Mouse (Mus musculus) limb, embryonic 15.5 days (tissue): ENCODE results near the gene Epb41l2. TPM values are rescaled to one million over a fixed set of nuclear protein-coding genes. Genes with fewer than 3 reads are reported as not detected.

ENCODE experiments used
- ATAC-seq: fragments of 200-750 bp; cut with Nextera tagmentation; 2 replicates; pipeline ENCODE4 v1.8.0; 2017; ENCODE audit warnings: low read depth, moderate TSS enrichment; ENCODE audit not compliant: insufficient number of reproducible peaks, low FRiP score, low TSS enrichment
- H3K27ac ChIP-seq: fragments of 300-500 bp; sonication (generic); 2 replicates; pipeline ENCODE4 v1.5.1; 2015; ENCODE audit warnings: moderate library complexity, mild to moderate bottlenecking, inconsistent platforms
- H3K27me3 ChIP-seq: fragments of 300-500 bp; sonication (generic); 2 replicates; pipeline ENCODE4 v1.6.1; 2015; ENCODE audit warnings: inconsistent platforms
- H3K36me3 ChIP-seq: fragments of 300-500 bp; sonication (generic); 2 replicates; pipeline ENCODE4 v1.6.1; 2015; ENCODE audit warnings: inconsistent platforms
- H3K4me1 ChIP-seq: fragments of 300-500 bp; sonication (generic); 2 replicates; pipeline ENCODE4 v1.6.1; 2015; ENCODE audit warnings: inconsistent platforms
- H3K4me2 ChIP-seq: fragments of 300-500 bp; sonication (generic); 2 replicates; pipeline ENCODE4 v1.6.1; 2015; ENCODE audit warnings: mild to moderate bottlenecking, inconsistent platforms
- H3K4me3 ChIP-seq: fragments of 300-500 bp; sonication (generic); 2 replicates; pipeline ENCODE4 v1.5.1; 2015; ENCODE audit warnings: mild to moderate bottlenecking, inconsistent platforms
- H3K9ac ChIP-seq: fragments of 300-500 bp; sonication (generic); 2 replicates; pipeline ENCODE4 v1.6.1; 2015; ENCODE audit warnings: inconsistent platforms
- H3K9me3 ChIP-seq: fragments of 300-500 bp; sonication (generic); 2 replicates; pipeline ENCODE4 v1.6.1; 2016; ENCODE audit warnings: inconsistent platforms
- WGBS: fragments of 180-500 bp; shearing (Covaris S2); methylation state at CpG from one replicate; pipeline ENCODE4 v1.1.7; 2015; 5-methylcytosine and 5-hydroxymethylcytosine counted together
- polyA plus RNA-seq: library from polyadenylated mRNA; unstranded; fragments of >200 nt; fragmentation: Nextera tagmentation; extraction: Ambion mirVana; gene quantifications from 2 replicates; pipeline ENCODE4 v1.2.1, GENCODE M21; 2015

Gene Epb41l2
- polyA plus RNA-seq, 1 experiment from 2014 or later = 79.7 TPM

GRCm38 (mm10) chr10:25387268-25387667 lies 27.7 kb downstream of the Epb41l2 start:
- Histone ChIP-seq H3K4me2 (no peak overlapping the region), H3K4me3 (no peak overlapping the region), H3K9ac (no peak overlapping the region), H3K27ac (no peak overlapping the region), H3K27me3 (no peaks in the 10 kb centered on the region), H3K9me3 (no peaks in the 10 kb centered on the region), H3K4me1 (peaks cover 36% of the 10 kb centered on the region), H3K36me3 (no peaks in the 10 kb centered on the region)
- ATAC-seq = no peak
- WGBS = 38% methylated on average over 4 of the region's 4 CpGs

- WGBS = 58% methylated on average over 7 of the region's 7 CpGs
- no peak overlapping the region for H3K4me2 ChIP-seq
- H3K4me1 ChIP-seq = peaks cover 14% of the 10 kb centered on the region
- H3K36me3 ChIP-seq = no peaks in the 10 kb centered on the region
- no peaks in the 10 kb centered on the region for H3K27me3 ChIP-seq
- no peak overlapping the region for H3K9ac ChIP-seq
- no peak overlapping the region for H3K4me3 ChIP-seq
- no peak for ATAC-seq
- no peaks in the 10 kb centered on the region for H3K9me3 ChIP-seq
- no peak overlapping the region for H3K27ac ChIP-seq
Measured at GRCm38 (mm10) chr10:25392786-25393185, 33.2 kb downstream of the Epb41l2 start.

GRCm38 (mm10) chr10:25393721-25394120 lies 34.1 kb downstream of the Epb41l2 start:
- no peaks in the 10 kb centered on the region for H3K27me3 ChIP-seq
- no peak overlapping the region for H3K4me3 ChIP-seq
- 67% methylated on average over 1 of the region's 1 CpGs for WGBS
- peaks cover 21% of the 10 kb centered on the region for H3K4me1 ChIP-seq
- H3K4me2 ChIP-seq = no peak overlapping the region
- ATAC-seq = no peak
- H3K9ac ChIP-seq = no peak overlapping the region
- H3K36me3 ChIP-seq = no peaks in the 10 kb centered on the region
- no peak overlapping the region for H3K27ac ChIP-seq
- no peaks in the 10 kb centered on the region for H3K9me3 ChIP-seq

- no peak overlapping the region for H3K4me3 ChIP-seq
- H3K4me1 ChIP-seq = peaks cover 32% of the 10 kb centered on the region
- H3K27me3 ChIP-seq = no peaks in the 10 kb centered on the region
- no peak for ATAC-seq
- no peak overlapping the region for H3K27ac ChIP-seq
- H3K9me3 ChIP-seq = no peaks in the 10 kb centered on the region
- no peaks in the 10 kb centered on the region for H3K36me3 ChIP-seq
- no peak overlapping the region for H3K4me2 ChIP-seq
- no peak overlapping the region for H3K9ac ChIP-seq
- 86% methylated on average over 5 of the region's 5 CpGs for WGBS
Measured at GRCm38 (mm10) chr10:25395236-25395886, 35.8 kb downstream of the Epb41l2 start.

- 84% methylated on average over 3 of the region's 3 CpGs for WGBS
- Histone ChIP-seq H3K27ac (no peak overlapping the region), H3K36me3 (no peaks in the 10 kb centered on the region), H3K27me3 (no peaks in the 10 kb centered on the region), H3K9ac (no peak overlapping the region), H3K4me2 (no peak overlapping the region), H3K4me3 (no peak overlapping the region), H3K4me1 (peaks cover 37% of the 10 kb centered on the region), H3K9me3 (no peaks in the 10 kb centered on the region)
- no peak for ATAC-seq
Measured at GRCm38 (mm10) chr10:25396859-25397258, 37.3 kb downstream of the Epb41l2 start.

GRCm38 (mm10) chr10:25397767-25398690 lies 38.4 kb downstream of the Epb41l2 start:
- ATAC-seq = no peak
- 49% methylated on average over 14 of the region's 14 CpGs for WGBS
- no peak overlapping the region for H3K4me2 ChIP-seq
- H3K27ac ChIP-seq = no peak overlapping the region
- no peak overlapping the region for H3K9ac ChIP-seq
- H3K36me3 ChIP-seq = no peaks in the 10 kb centered on the region
- H3K4me3 ChIP-seq = no peak overlapping the region
- no peaks in the 10 kb centered on the region for H3K9me3 ChIP-seq
- no peaks in the 10 kb centered on the region for H3K27me3 ChIP-seq
- H3K4me1 ChIP-seq = peaks cover 33% of the 10 kb centered on the region

GRCm38 (mm10) chr10:25399016-25399415 lies 39.4 kb downstream of the Epb41l2 start:
- Histone ChIP-seq H3K9ac (no peak overlapping the region), H3K27me3 (no peaks in the 10 kb centered on the region), H3K27ac (no peak overlapping the region), H3K4me3 (no peak overlapping the region), H3K4me1 (peaks cover 37% of the 10 kb centered on the region), H3K36me3 (no peaks in the 10 kb centered on the region), H3K4me2 (no peak overlapping the region), H3K9me3 (no peaks in the 10 kb centered on the region)
- WGBS = 57% methylated on average over 4 of the region's 4 CpGs
- no peak for ATAC-seq

GRCm38 (mm10) chr10:25400076-25400475 lies 40.5 kb downstream of the Epb41l2 start:
- Histone ChIP-seq H3K4me2 (no peak overlapping the region), H3K4me3 (no peak overlapping the region), H3K36me3 (no peaks in the 10 kb centered on the region), H3K9me3 (no peaks in the 10 kb centered on the region), H3K4me1 (peaks cover 46% of the 10 kb centered on the region), H3K27ac (no peak overlapping the region), H3K27me3 (no peaks in the 10 kb centered on the region), H3K9ac (no peak overlapping the region)
- no peak for ATAC-seq
- 28% methylated on average over 8 of the region's 8 CpGs for WGBS

GRCm38 (mm10) chr10:25400646-25401045 lies 41.0 kb downstream of the Epb41l2 start:
- no peak overlapping the region for H3K4me2 ChIP-seq
- H3K36me3 ChIP-seq = no peaks in the 10 kb centered on the region
- no peaks in the 10 kb centered on the region for H3K27me3 ChIP-seq
- H3K4me3 ChIP-seq = no peak overlapping the region
- ATAC-seq = no peak
- no peaks in the 10 kb centered on the region for H3K9me3 ChIP-seq
- no peak overlapping the region for H3K9ac ChIP-seq
- no peak overlapping the region for H3K27ac ChIP-seq
- WGBS = 86% methylated on average over 9 of the region's 9 CpGs
- H3K4me1 ChIP-seq = peaks cover 46% of the 10 kb centered on the region

- 82% methylated on average over 2 of the region's 2 CpGs for WGBS
- no peak overlapping the region for H3K4me3 ChIP-seq
- no peak overlapping the region for H3K27ac ChIP-seq
- no peaks in the 10 kb centered on the region for H3K36me3 ChIP-seq
- no peak overlapping the region for H3K4me2 ChIP-seq
- no peaks in the 10 kb centered on the region for H3K9me3 ChIP-seq
- peaks cover 49% of the 10 kb centered on the region for H3K4me1 ChIP-seq
- ATAC-seq = no peak
- H3K9ac ChIP-seq = no peak overlapping the region
- H3K27me3 ChIP-seq = no peaks in the 10 kb centered on the region
Measured at GRCm38 (mm10) chr10:25401356-25401755, 41.8 kb downstream of the Epb41l2 start.

- Histone ChIP-seq H3K4me3 (no peak overlapping the region), H3K9ac (no peak overlapping the region), H3K9me3 (no peaks in the 10 kb centered on the region), H3K4me2 (no peak overlapping the region), H3K36me3 (no peaks in the 10 kb centered on the region), H3K27me3 (no peaks in the 10 kb centered on the region), H3K4me1 (peaks cover 45% of the 10 kb centered on the region), H3K27ac (no peak overlapping the region)
- 65% methylated on average over 1 of the region's 1 CpGs for WGBS
- no peak for ATAC-seq
Measured at GRCm38 (mm10) chr10:25402886-25403285, 43.3 kb downstream of the Epb41l2 start.
